Mouse (Mus musculus): ENCODE results near the gene Acvr1. TPM values are rescaled to one million over a fixed set of nuclear protein-coding genes. Genes with fewer than 3 reads are reported as not detected.

The Acvr1 gene
- polyA plus RNA-seq, 1 experiment from 2014 or later = 8.0 TPM

- Histone ChIP-seq H3K9ac (ENCODE audit: low read length) (no peak overlapping the region), H3K4me3 (ENCODE audit: low read depth, low read length) (no peak overlapping the region), H3K4me1 (replicated peaks; ENCODE audit: control insufficient read depth, insufficient read depth, low read length) (peaks cover 48% of the 10 kb centered on the region), H3K27me3 (replicated peaks; ENCODE audit: control insufficient read depth, insufficient read depth, low read length) (no peaks in the 10 kb centered on the region), H3K36me3 (ENCODE audit: control insufficient read depth, insufficient read depth, low read length) (no peaks in the 10 kb centered on the region), H3K9me3 (ENCODE audit: control insufficient read depth, low read length) (no peaks in the 10 kb centered on the region), H3K4me2 (ENCODE audit: low read length) (no peak overlapping the region), H3K27ac (ENCODE audit: low read depth) (no peak overlapping the region)
- ATAC-seq (replicated peaks; ENCODE audit: low FRiP score, low TSS enrichment, low read depth) (no peak), DNase-seq (ENCODE audit: low spot score) (no peak)
- WGBS = 36% methylated on average over 6 of the region's 6 CpGs
Observed at GRCm38 (mm10) chr2:58549960-58550359, 17.0 kb downstream of the Acvr1 start.

GRCm38 (mm10) chr2:58548943-58549342, 18.0 kb downstream of the Acvr1 start:
- H3K4me1 ChIP-seq (replicated peaks; ENCODE audit: control insufficient read depth, insufficient read depth, low read length) = peaks cover 44% of the 10 kb centered on the region
- ATAC-seq (replicated peaks; ENCODE audit: low FRiP score, low TSS enrichment, low read depth) (no peak), DNase-seq (ENCODE audit: low spot score) (no peak)
- no peak overlapping the region for H3K27ac ChIP-seq (ENCODE audit: low read depth)
- H3K4me2 ChIP-seq (ENCODE audit: low read length) = no peak overlapping the region
- H3K27me3 ChIP-seq (replicated peaks; ENCODE audit: control insufficient read depth, insufficient read depth, low read length) = no peaks in the 10 kb centered on the region
- no peak overlapping the region for H3K9ac ChIP-seq (ENCODE audit: low read length)
- 46% methylated on average over 7 of the region's 7 CpGs for WGBS
- no peaks in the 10 kb centered on the region for H3K36me3 ChIP-seq (ENCODE audit: control insufficient read depth, insufficient read depth, low read length)
- H3K4me3 ChIP-seq (ENCODE audit: low read depth, low read length) = no peak overlapping the region
- no peaks in the 10 kb centered on the region for H3K9me3 ChIP-seq (ENCODE audit: control insufficient read depth, low read length)

- Histone ChIP-seq H3K4me2 (ENCODE audit: low read length) (no peak overlapping the region), H3K4me1 (replicated peaks; ENCODE audit: control insufficient read depth, insufficient read depth, low read length) (peaks cover 21% of the 10 kb centered on the region), H3K4me3 (ENCODE audit: low read depth, low read length) (no peak overlapping the region), H3K9ac (ENCODE audit: low read length) (no peak overlapping the region), H3K9me3 (ENCODE audit: control insufficient read depth, low read length) (no peaks in the 10 kb centered on the region), H3K27me3 (replicated peaks; ENCODE audit: control insufficient read depth, insufficient read depth, low read length) (no peaks in the 10 kb centered on the region), H3K27ac (ENCODE audit: low read depth) (no peak overlapping the region), H3K36me3 (ENCODE audit: control insufficient read depth, insufficient read depth, low read length) (no peaks in the 10 kb centered on the region)
- ATAC-seq (replicated peaks; ENCODE audit: low FRiP score, low TSS enrichment, low read depth) (no peak), DNase-seq (ENCODE audit: low spot score) (no peak)
- WGBS = 76% methylated on average over 7 of the region's 7 CpGs
Observed at GRCm38 (mm10) chr2:58546264-58546663, 20.7 kb downstream of the Acvr1 start.

- DNase-seq (ENCODE audit: low spot score) = no peak
- Histone ChIP-seq H3K9me3 (ENCODE audit: control insufficient read depth, low read length) (no peaks in the 10 kb centered on the region), H3K9ac (ENCODE audit: low read length) (no peak overlapping the region), H3K27ac (ENCODE audit: low read depth) (no peak overlapping the region), H3K4me2 (ENCODE audit: low read length) (no peak overlapping the region), H3K4me1 (replicated peaks; ENCODE audit: control insufficient read depth, insufficient read depth, low read length) (peaks cover 4% of the 10 kb centered on the region), H3K27me3 (replicated peaks; ENCODE audit: control insufficient read depth, insufficient read depth, low read length) (no peaks in the 10 kb centered on the region), H3K4me3 (ENCODE audit: low read depth, low read length) (no peak overlapping the region), H3K36me3 (ENCODE audit: control insufficient read depth, insufficient read depth, low read length) (no peaks in the 10 kb centered on the region)
- 93% methylated on average over 6 of the region's 6 CpGs for WGBS
- ATAC-seq (replicated peaks; ENCODE audit: low FRiP score, low TSS enrichment, low read depth) = no peak
Observed at GRCm38 (mm10) chr2:58544368-58544767, 22.6 kb downstream of the Acvr1 start.

- no peak for ATAC-seq (replicated peaks; ENCODE audit: low FRiP score, low TSS enrichment, low read depth)
Observed at GRCm38 (mm10) chr2:58543252-58543651, 23.7 kb downstream of the Acvr1 start.

GRCm38 (mm10) chr2:58538196-58538595, 28.8 kb downstream of the Acvr1 start:
- no peaks in the 10 kb centered on the region for H3K9me3 ChIP-seq (ENCODE audit: control insufficient read depth, low read length)
- no peak overlapping the region for H3K4me2 ChIP-seq (ENCODE audit: low read length)
- WGBS = 94% methylated on average over 6 of the region's 6 CpGs
- H3K9ac ChIP-seq (ENCODE audit: low read length) = no peak overlapping the region
- no peak overlapping the region for H3K27ac ChIP-seq (ENCODE audit: low read depth)
- H3K36me3 ChIP-seq (ENCODE audit: control insufficient read depth, insufficient read depth, low read length) = peaks cover 10% of the 10 kb centered on the region
- H3K4me1 ChIP-seq (replicated peaks; ENCODE audit: control insufficient read depth, insufficient read depth, low read length) = peaks cover 19% of the 10 kb centered on the region
- ATAC-seq (replicated peaks; ENCODE audit: low FRiP score, low TSS enrichment, low read depth) (no peak), DNase-seq (ENCODE audit: low spot score) (no peak)
- no peak overlapping the region for H3K4me3 ChIP-seq (ENCODE audit: low read depth, low read length)
- no peaks in the 10 kb centered on the region for H3K27me3 ChIP-seq (replicated peaks; ENCODE audit: control insufficient read depth, insufficient read depth, low read length)

More at GRCm38 (mm10) chr2:58543252-58543651, 23.7 kb downstream of the Acvr1 start:
- DNase-seq (ENCODE audit: low spot score) = no peak
- Histone ChIP-seq H3K4me2 (ENCODE audit: low read length) (no peak overlapping the region), H3K4me3 (ENCODE audit: low read depth, low read length) (no peak overlapping the region), H3K9me3 (ENCODE audit: control insufficient read depth, low read length) (no peaks in the 10 kb centered on the region), H3K36me3 (ENCODE audit: control insufficient read depth, insufficient read depth, low read length) (no peaks in the 10 kb centered on the region), H3K4me1 (replicated peaks; ENCODE audit: control insufficient read depth, insufficient read depth, low read length) (no peaks in the 10 kb centered on the region), H3K27me3 (replicated peaks; ENCODE audit: control insufficient read depth, insufficient read depth, low read length) (no peaks in the 10 kb centered on the region), H3K27ac (ENCODE audit: low read depth) (no peak overlapping the region), H3K9ac (ENCODE audit: low read length) (no peak overlapping the region)
- 89% methylated on average over 5 of the region's 5 CpGs for WGBS

- peaks cover 31% of the 10 kb centered on the region for H3K4me1 ChIP-seq (replicated peaks; ENCODE audit: control insufficient read depth, insufficient read depth, low read length)
- WGBS = 89% methylated on average over 3 of the region's 3 CpGs
- DNase-seq (ENCODE audit: low spot score) = no peak
Observed at GRCm38 (mm10) chr2:58536796-58537195, 30.2 kb downstream of the Acvr1 start.

GRCm38 (mm10) chr2:58535233-58535632, 31.7 kb downstream of the Acvr1 start:
- Histone ChIP-seq H3K4me2 (ENCODE audit: low read length) (no peak overlapping the region), H3K9ac (ENCODE audit: low read length) (no peak overlapping the region), H3K27ac (ENCODE audit: low read depth) (no peak overlapping the region), H3K27me3 (replicated peaks; ENCODE audit: control insufficient read depth, insufficient read depth, low read length) (no peaks in the 10 kb centered on the region), H3K9me3 (ENCODE audit: control insufficient read depth, low read length) (no peaks in the 10 kb centered on the region), H3K4me1 (replicated peaks; ENCODE audit: control insufficient read depth, insufficient read depth, low read length) (peaks cover 43% of the 10 kb centered on the region), H3K4me3 (ENCODE audit: low read depth, low read length) (no peak overlapping the region), H3K36me3 (ENCODE audit: control insufficient read depth, insufficient read depth, low read length) (peaks cover 10% of the 10 kb centered on the region)
- no peak for ATAC-seq (replicated peaks; ENCODE audit: low FRiP score, low TSS enrichment, low read depth)
- no peak for DNase-seq (ENCODE audit: low spot score)
- WGBS = 77% methylated on average over 8 of the region's 8 CpGs

More at GRCm38 (mm10) chr2:58536796-58537195, 30.2 kb downstream of the Acvr1 start:
- no peaks in the 10 kb centered on the region for H3K27me3 ChIP-seq (replicated peaks; ENCODE audit: control insufficient read depth, insufficient read depth, low read length)
- H3K9me3 ChIP-seq (ENCODE audit: control insufficient read depth, low read length) = no peaks in the 10 kb centered on the region
- no peak for ATAC-seq (replicated peaks; ENCODE audit: low FRiP score, low TSS enrichment, low read depth)
- peaks cover 10% of the 10 kb centered on the region for H3K36me3 ChIP-seq (ENCODE audit: control insufficient read depth, insufficient read depth, low read length)
- H3K27ac ChIP-seq (ENCODE audit: low read depth) = no peak overlapping the region
- H3K4me3 ChIP-seq (ENCODE audit: low read depth, low read length) = no peak overlapping the region
- no peak overlapping the region for H3K9ac ChIP-seq (ENCODE audit: low read length)
- no peak overlapping the region for H3K4me2 ChIP-seq (ENCODE audit: low read length)

GRCm38 (mm10) chr2:58534379-58534778, 32.6 kb downstream of the Acvr1 start:
- Histone ChIP-seq H3K27ac (ENCODE audit: low read depth) (no peak overlapping the region), H3K4me2 (ENCODE audit: low read length) (no peak overlapping the region), H3K9me3 (ENCODE audit: control insufficient read depth, low read length) (no peaks in the 10 kb centered on the region), H3K4me1 (replicated peaks; ENCODE audit: control insufficient read depth, insufficient read depth, low read length) (peaks cover 43% of the 10 kb centered on the region), H3K36me3 (ENCODE audit: control insufficient read depth, insufficient read depth, low read length) (peaks cover 10% of the 10 kb centered on the region), H3K4me3 (ENCODE audit: low read depth, low read length) (no peak overlapping the region), H3K9ac (ENCODE audit: low read length) (no peak overlapping the region), H3K27me3 (replicated peaks; ENCODE audit: control insufficient read depth, insufficient read depth, low read length) (no peaks in the 10 kb centered on the region)
- WGBS = 74% methylated on average over 4 of the region's 4 CpGs
- no peak for ATAC-seq (replicated peaks; ENCODE audit: low FRiP score, low TSS enrichment, low read depth)
- DNase-seq (ENCODE audit: low spot score) = no peak

Measured in intestine, embryonic 14.5 days (tissue).